Mouse (Mus musculus) thymus, postnatal 36 days (tissue): ENCODE data around the gene Atxn7l1.
A peak's percentile ranks its signal among the peaks of the same experiment; 100 is the strongest.
"Not testable (repeated sequence)": the region's sequence is repeated elsewhere in the genome, so short reads cannot be mapped to it uniquely, and the experiment has no call there.

Experiments
- DNase-seq, 2 experiments: peaks; one replicate each; pipeline ENCODE4 v3.0.0; 2022; ENCODE audit warnings: mixed read lengths in 2 of 2

Atxn7l1 gene

DNA sequence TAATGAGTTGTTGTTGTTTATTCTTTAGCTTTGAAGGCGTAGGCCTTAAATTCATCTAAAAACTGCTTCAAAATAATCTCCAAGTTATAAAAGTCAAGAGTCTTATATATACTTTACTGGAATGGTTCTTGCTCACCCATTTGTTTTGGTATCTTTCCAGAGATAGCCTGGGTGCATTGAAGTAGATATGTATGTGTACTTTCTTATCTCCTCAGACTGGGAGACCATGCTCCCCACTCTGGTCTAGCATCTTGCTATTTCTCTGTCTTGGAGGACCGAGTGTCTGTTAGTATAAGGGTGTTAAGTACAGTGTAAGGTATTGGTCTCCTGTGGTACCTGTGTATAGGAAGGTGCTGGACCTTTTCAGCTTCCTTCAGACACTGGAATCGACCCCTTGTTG, 6.4 kb downstream of the Atxn7l1 start:
- no peak for DNase-seq

DNA sequence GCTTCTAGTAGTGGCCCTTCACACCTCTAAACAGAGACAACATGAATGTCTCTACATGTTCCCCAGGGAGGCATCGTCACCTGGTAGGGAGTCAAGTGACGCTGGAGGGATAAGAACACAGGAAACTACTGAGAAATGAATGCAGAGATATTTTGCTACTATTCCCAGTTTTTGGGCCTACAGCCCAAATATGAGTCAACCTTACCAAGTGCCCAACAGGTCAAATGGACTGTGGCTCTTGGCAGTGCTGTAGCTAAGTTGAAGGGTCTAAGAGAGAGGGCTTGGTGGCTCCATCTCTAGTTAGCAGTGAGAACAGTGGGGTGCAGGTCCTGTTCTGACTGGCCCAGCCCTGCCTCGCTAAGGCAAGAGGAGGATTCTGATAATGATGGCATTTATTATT, 7.2 kb downstream of the Atxn7l1 start:
- DNase-seq = no peak

DNA sequence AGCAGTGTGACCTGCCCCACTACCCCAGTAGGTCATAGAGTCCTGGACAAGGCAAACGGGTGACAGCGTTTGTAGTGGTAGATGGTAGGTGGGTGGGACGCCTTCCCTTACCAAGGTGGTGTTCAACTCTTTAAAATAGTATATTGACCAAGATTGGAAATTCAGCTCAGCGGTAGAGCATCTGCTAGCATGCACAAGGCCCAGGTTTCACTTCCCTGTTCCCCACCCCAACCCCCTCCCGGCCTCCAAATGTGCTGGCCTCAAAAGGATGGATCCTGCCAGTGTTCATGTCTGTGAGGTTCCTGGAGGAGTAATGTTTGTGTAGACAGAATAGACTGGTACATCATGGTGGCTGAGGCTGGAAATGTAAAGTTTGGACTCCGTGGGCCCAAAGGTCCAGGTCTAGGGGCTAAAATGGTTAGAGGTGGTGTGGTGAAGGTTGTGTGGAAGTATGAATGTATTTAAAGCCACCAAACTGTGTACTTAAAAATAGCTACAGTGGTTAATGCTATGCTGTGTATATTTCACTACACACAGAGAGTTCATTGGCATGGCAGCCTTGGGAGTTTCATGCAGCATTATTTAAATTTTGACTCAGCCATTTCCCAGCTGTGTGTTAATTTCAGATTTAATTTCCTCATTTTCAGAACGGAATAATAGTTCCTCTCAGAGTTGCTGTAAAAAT, 9.0 kb downstream of the Atxn7l1 start:
- no peak for DNase-seq

DNA sequence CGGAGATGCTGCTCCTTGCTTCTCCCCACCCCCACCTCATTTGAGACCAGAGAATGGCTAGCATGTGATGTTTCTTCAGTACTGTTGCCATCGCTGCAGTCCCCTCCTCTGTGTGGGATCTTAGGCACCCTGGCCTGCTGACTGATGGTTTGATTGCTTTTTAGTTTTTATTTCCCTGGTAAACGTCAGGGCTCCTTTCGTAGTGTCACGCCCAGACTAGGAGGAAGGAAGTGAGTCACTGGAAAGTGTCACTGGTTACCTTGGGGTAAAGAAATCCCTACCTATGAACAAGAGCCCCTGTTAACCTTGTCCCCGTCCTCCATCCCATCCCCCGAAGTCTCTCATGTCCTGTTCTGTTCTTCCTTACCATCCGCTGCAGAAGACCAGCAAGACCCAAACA, 10.8 kb downstream of the Atxn7l1 start:
- DNase-seq = no peak

DNA sequence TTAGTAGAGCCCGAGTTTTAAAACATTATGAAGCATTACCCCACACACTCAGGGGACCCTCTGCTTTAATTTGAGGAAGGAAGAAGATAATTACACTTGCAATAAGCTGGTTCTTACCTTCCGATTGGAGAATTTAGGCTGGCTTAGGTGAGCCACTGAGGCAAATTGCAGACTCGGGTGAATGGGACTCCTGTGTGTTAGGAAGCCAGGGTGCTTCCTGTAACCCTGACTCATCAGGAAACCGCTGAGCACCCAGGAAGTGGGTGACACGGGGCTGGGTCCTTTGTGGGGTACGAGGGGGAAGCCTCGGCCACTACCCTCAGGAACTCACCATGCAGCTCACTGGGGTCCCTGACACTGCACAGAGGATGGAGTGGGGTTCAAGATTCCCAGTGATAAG, 12.9 kb downstream of the Atxn7l1 start:
- peak; percentile 59 to 74 for DNase-seq

DNA sequence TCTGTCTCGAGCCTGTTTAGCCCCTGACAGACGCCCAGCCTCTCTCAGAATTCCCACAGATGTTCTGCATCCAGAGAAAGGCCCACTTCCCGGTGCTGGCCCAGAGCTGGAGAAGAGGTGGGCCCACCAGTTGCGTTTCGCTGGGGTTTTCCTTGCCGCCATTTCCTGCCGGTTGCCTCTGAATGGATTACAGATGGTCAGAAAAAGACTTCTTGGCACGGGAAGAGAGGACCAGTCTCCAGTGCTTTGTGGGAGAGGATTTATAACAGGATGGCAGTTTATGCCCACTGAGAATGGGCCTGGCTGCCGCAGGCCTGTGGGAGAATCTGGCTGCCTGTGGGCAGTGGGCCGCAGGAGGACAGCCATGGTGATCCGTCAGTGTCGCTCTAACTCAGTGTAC, 15.0 kb downstream of the Atxn7l1 start:
- no peak for DNase-seq

DNA sequence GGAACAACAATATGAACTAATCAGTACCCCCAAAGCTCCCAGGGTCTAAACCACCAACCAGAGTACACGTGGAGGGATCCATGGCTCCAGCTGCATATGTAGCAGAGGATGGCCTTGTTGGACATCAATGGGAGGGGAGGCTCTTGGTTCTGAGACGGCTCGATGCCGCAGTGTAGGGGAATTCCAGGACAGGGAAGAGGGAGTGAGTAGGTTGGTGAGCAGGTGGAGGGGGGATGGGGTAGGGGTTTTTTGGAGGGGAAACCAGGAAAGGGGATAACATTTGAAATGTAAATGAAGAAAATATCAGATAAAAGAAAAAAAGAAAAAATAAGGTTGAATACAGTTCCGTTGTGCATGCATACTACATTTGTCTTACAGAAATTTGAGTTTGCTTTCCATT, 16.5 kb downstream of the Atxn7l1 start:
- not testable (repeated sequence) for DNase-seq

DNA sequence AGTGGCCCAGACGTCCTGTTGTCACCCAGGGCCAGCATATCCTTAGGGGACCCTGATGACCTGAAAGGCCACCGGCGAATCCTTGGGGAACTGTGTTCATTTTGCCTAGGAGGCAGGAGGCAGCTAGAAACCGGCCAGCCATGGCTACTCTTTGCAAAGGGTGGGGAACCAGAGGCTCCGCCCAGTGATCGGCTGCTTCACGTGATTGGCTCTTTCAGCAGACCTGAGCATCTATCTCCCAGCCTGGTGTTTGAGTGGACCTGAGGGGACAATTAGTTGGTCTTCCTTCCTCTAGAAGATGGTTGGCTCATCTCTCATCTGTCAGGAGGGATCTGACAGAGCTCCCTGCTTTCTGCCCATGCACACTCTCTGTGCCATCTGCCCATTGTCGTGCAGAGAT, 19.2 kb downstream of the Atxn7l1 start:
- DNase-seq = no peak

DNA sequence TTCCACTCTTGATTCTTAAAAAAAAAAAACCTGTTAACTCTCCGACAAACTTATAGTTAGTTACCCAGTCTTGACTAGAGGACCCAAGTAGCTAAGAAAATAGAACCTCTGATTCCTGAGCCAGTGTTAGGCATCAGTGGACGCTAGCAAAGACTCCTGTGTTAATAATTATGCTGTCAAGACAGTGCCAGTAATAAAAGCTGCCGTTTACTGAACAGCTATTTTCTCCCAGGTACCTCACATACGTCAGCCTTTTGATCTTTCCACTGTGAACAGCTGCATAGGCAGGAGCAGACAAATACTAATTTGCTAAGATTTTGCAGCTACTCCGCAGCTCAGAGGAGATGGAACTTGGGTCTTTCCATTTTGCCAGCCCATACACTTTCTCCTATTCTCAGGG, 20.1 kb downstream of the Atxn7l1 start:
- no peak for DNase-seq

DNA sequence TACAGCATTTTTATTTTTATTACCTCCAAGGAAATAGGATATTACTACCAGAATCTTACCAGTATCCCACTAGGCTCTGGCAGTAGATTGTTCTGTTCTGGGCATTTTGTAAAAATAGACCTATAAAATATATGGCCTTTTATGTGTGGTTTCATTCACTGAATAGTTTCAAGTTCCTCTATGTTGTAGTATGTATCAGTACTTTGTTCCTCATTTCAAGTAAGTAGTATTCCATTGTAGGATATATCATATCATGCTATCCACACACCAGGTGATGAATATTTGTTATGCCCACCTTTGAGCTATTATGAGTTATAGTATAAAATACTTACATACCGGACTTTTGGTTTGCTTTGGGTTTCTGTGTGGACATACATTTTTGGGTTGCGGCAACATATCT, 21.0 kb downstream of the Atxn7l1 start:
- DNase-seq = no peak

DNA sequence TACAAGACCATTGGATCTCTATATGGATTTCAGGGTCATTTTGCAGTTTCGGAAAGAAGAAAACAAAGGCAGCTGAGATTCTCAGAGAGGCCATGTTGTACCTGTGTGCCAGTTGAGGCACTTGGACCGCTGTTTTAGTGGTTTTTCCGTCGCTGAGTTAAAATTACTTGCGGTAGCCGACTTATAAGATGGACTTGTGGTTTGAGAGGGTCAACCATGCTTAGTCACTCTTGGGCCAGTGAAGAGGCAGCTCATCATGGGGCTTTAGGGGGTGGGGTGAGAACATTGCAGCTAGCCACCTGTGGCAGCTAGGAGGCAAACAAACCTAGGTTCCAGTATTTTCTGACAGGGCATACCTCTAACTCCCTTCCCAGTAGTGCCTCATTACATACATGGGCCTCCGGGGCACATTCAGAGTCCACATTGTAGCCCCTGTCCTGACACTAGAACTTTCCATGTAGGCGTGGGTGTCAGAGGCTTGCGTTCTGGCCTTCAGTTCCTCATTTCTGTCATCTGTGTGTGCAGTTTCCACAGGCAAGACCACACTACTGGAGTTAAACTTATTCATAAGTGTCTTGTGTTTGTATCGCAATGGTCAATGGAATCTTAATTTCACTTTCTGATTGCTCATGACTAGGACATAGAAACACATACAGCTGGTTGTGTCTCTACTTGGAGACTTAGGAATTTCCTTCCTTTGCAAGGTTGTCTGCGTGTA, 22.4 kb downstream of the Atxn7l1 start:
- no peak for DNase-seq

DNA sequence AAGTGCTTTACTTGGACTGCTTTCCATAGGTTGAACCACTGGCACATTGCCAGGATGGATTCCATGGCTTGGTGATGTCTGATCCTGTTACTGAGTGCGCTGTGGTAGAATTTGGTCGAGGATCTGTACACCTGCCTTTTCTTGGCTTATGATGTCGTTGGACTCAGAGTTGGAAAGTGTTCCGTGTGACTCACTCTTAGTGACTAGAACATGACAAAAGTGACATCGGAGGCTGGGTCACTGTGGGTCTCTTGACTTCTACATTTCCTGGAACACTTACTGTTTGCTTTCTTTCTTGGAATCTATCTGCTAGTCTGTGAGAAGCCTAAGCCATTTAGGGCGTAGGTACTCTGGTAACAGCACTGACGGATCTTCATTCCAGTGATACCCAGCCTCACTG, 23.3 kb downstream of the Atxn7l1 start:
- no peak for DNase-seq

DNA sequence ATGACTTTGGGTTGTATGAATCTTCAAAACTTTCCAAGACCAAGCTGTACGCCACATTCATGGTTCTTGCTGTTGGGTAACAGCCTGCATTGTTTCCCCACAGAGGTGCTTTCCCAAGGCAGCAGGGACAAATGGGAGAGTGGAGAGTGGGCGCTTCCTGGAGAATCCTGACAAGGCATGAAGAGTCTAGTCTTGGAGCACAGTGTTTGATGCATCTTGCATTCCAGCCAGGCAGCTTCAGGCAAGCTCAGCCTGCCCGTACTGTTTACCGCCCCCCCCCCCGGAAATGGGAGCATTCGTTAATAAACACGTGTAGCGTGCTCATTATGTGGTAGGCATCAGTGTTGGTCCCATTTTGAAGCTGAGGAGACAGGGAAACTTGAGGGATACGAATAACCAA, 25.4 kb downstream of the Atxn7l1 start:
- DNase-seq = no peak

DNA sequence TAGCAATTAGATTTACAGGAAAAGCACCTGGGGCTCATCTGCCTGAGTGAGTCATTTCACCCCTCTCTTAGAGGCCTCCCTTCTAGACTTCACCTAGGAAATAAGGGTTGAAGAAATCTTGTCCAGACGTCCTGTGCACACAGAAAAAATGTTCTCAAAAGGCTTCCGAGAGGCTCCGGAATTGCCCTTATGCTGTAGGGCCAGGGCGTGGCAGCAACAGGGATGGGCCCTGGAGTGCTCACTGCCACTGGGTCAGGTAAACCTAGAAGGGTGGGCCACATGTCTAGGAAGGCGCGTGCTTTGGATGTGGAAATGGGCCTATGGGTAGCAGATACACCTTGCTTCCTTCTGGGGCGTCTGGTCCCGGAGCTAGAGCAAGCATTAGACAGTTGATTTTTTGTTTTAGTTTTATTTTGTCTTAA, 26.2 kb downstream of the Atxn7l1 start:
- no peak for DNase-seq

DNA sequence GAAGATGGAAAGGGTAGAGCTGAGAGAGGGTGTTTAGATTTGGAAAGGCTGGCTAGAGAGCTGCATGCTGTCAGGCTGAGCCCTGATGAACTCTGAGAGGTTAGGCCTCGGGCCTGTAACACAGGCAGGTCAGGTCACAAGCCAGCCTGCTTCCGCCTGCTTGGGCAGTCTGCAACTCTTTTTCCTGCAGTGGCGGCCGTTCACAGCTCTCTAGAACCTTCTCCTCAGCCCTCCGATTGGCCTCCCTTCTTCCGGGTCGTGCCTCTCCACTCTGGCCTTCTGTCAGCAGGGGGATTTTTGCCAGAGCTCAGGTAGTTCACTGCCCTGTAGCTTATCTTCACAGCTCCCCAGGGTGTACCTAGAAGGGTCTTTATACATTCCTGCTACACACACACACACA, 26.7 kb downstream of the Atxn7l1 start:
- DNase-seq = no peak

DNA sequence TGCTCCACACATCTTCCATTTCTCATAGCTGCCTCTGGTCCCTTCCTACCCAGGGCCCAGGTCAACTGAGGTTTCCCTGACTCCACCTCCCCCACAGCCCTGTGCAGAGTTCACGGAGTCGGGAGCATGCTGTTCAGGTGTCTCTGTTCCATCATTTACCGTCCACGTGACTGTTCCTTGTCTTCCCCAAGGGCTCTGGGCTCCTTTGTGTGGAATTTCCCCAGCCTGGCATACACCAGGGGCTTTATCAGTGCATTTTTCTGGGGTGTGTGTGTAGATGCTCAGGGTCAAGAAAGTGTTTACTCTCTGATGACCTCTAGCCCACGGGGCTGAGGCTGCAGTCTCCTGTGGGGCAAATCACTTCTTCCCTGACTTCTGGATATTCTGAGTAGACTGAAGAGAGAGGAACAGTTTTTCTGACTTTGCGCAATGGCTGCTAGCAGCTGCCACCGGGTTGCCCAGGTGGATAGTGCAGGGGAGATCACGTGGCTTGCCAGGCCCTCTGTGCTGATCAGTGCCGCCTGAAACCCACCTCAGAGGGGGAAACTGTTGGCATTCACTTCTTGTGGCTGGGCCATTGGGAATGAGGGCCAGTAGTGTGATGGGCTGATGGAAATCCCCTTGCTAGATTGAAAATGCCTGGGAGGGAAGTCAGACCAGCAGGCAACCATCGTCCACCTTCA, 27.3 kb downstream of the Atxn7l1 start:
- no peak for DNase-seq

DNA sequence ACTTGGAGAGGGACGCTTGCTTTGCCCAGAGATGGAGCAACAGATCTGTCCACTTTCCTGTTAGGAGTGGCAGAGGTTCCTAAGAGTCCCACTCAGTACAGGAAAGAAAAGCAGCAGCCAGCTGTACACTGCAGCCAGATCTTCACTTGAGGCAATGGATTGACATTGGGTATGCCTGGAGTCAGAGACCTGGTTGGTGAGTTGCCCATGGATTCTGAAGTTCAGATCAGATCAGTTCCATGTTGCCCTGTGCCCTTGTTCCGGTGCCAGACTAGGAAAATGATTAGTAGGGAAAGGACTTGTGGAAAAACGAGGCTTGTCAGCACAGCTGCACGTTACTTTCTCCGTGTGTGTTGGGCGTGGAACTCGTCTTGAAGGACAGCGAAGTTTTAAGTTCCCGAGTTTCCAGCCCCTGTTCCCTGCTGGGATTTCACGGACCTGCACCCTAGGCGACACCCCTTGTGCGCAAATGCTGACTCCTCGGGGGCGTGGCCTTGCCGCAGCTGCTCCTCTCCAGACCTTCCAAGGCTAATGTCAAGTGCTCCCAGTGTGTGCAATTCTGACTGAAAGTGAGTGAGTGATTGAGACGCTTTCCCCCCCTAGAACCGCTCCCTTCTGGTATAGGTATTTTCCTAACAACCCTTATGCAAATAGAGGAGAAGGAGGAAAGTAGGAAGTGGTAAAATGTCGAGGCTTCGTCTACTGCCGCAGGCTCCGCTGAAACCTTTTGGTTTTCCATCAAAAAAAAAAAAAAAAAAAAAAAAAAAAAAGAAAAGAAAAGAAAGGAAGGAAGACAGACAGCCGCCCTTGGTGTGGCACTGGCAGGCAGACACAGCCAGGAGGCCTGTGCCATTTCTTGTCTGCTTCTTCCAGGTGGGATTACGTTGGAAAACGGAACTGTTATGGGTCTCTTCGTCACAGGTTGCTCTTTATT, 28.4 kb downstream of the Atxn7l1 start:
- peak; percentile 21 to 31 for DNase-seq

DNA sequence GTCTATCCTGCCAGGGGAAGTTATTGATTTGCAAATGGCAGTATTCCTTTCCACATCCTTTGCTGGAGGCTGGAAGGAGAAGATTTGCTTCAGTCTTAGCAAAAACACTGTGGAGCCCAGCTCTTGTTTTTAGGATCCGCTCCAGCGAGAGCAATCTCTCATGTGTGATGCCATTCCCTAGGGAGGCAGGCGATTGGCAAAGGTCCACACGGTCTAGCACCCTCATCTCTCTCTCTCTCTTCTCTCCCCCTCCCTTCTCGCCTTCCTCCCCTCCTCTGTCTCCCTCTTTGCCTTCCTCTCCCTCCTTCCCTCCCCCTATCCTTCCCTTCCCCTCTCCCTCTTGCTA, 29.0 kb downstream of the Atxn7l1 start:
- DNase-seq = no peak

DNA sequence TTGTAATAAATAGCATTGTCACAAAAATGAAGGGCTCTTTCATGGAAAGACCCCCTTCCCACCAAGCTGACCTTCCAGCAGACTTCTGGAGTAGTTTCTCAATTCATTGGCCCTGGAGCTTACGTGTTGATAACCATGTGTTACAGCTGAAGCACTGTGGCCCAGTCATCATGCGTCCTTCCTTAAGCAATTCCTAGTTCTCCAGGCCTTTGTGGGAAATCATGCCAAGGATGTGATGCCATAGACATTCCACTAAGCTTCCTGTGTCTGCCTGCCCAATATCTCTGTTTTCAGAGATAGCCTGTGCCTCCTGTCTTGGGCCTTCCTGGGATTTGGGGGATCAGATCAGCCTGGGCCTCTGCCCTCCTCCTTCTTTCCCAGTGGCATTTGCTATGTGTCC, 32.9 kb downstream of the Atxn7l1 start:
- DNase-seq = no peak

DNA sequence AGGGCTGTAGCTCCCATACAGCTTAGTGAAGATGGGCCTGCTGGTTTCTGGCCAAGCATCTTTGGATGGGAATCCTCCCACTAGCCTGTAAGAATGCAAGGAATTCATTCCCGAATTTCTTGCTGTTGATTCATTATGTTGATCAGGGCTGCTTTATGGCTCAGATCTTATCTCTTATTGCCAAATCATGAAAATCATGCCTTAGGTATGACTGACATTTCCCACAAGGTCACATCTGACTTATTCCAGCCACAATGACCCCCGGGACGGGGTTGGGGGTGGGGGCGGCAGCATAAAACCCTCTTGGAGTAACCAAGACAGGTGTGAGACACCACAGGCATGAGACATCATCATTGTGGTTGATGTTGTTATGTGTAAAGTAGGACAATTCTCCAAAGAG, 34.4 kb downstream of the Atxn7l1 start:
- no peak for DNase-seq

DNA sequence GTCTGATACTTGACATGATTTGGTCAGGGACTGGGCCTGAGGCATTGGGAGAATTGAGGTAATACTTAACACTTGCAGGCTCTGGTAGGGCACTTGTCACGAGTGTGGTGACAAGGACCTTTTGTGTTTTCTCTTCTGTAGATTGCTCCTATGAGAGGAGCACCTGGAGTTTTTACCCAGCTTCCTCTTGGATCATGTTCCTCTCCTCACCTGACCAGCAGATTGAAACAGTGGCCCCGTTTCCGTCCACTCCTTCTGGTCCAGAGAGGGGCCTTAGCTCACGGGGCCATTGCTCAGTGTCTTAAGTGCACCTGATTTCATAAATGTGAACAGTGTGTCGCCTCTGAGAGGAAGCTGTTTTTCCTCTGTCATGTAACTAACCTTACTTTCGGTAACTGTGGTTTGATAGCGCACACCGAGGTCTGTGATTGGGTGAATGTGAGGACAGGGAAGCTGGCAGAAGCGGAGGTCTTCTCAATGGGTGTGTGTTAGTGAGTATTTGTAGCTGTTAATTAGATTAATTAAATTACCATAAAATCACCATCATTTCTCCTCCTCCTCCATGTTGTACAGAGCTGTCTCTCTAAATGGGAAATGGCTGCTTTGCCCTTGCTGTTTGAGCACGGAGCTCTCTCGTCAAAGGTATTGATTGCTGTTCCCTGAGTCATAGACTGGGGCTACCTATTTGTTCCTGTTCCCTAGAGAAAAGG, 35.1 kb downstream of the Atxn7l1 start:
- DNase-seq = peak in 1 of 2 experiments; percentile 25

DNA sequence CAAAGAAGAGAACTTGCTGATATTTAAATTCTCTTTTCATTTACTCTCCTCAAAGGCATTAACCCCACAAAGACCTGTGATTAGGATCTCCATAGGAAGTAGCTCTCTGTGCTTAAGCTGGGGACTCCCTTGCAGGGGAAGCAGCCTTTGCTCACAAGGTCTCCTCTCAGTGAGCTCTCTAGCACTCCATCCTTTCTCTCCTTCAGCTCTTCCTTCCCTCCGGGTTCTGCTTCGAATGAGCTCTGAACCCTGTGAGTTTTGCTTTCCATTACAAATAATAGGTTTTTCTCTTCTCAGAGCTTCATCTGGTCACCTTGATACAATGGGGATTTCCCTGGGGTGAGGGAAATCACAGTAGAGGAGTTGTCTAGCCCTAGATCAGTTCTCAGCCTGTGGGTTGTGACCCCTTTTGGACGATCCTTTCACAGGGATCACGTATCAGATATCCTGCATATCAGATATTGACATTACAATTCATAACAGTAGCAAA, 35.7 kb downstream of the Atxn7l1 start:
- DNase-seq = no peak
